Mouse (Mus musculus): ENCODE measurements around the gene Otud3. TPM values are rescaled to one million over a fixed set of nuclear protein-coding genes. Genes with fewer than 3 reads are reported as not detected.

Otud3 gene
- polyA plus RNA-seq, 1 experiment, result 74.6 TPM

GRCm38 (mm10) chr4:138941401-138941800 lies 27.7 kb upstream of the Otud3 start:
- TF ChIP-seq POLR2A (IDR thresholded peaks at IDR 0.05; ENCODE audit: control insufficient read depth, low read depth, low read length), result no peak
- no peak for TF ChIP-seq CTCF (IDR thresholded peaks at IDR 0.05; ENCODE audit: control insufficient read depth, insufficient read depth, insufficient replicate concordance, low read depth, low read length)

GRCm38 (mm10) chr4:138939481-138939880 lies 25.7 kb upstream of the Otud3 start:
- Histone ChIP-seq H3K4me3 (ENCODE audit: control insufficient read depth, low read depth, low read length) (no peak overlapping the region), H3K4me1 (ENCODE audit: control insufficient read depth, insufficient read depth, low read length) (peaks cover 2% of the 10 kb centered on the region), H3K27me3 (ENCODE audit: control insufficient read depth, insufficient read depth, low read length) (no peaks in the 10 kb centered on the region), H3K27ac (ENCODE audit: control insufficient read depth, insufficient read depth, low read depth, low read length) (no peak overlapping the region), H3K36me3 (ENCODE audit: control insufficient read depth, insufficient read depth, low read length) (no peaks in the 10 kb centered on the region)
- TF ChIP-seq POLR2A (IDR thresholded peaks at IDR 0.05; ENCODE audit: control insufficient read depth, low read depth, low read length), result no peak
- no peak for TF ChIP-seq CTCF (IDR thresholded peaks at IDR 0.05; ENCODE audit: control insufficient read depth, insufficient read depth, insufficient replicate concordance, low read depth, low read length)

More at GRCm38 (mm10) chr4:138941401-138941800, 27.7 kb upstream of the Otud3 start:
- Histone ChIP-seq H3K27me3 (ENCODE audit: control insufficient read depth, insufficient read depth, low read length) (no peaks in the 10 kb centered on the region), H3K4me3 (ENCODE audit: control insufficient read depth, low read depth, low read length) (no peak overlapping the region), H3K4me1 (ENCODE audit: control insufficient read depth, insufficient read depth, low read length) (peaks cover 5% of the 10 kb centered on the region), H3K27ac (ENCODE audit: control insufficient read depth, insufficient read depth, low read depth, low read length) (no peak overlapping the region), H3K36me3 (ENCODE audit: control insufficient read depth, insufficient read depth, low read length) (no peaks in the 10 kb centered on the region)

DNA sequence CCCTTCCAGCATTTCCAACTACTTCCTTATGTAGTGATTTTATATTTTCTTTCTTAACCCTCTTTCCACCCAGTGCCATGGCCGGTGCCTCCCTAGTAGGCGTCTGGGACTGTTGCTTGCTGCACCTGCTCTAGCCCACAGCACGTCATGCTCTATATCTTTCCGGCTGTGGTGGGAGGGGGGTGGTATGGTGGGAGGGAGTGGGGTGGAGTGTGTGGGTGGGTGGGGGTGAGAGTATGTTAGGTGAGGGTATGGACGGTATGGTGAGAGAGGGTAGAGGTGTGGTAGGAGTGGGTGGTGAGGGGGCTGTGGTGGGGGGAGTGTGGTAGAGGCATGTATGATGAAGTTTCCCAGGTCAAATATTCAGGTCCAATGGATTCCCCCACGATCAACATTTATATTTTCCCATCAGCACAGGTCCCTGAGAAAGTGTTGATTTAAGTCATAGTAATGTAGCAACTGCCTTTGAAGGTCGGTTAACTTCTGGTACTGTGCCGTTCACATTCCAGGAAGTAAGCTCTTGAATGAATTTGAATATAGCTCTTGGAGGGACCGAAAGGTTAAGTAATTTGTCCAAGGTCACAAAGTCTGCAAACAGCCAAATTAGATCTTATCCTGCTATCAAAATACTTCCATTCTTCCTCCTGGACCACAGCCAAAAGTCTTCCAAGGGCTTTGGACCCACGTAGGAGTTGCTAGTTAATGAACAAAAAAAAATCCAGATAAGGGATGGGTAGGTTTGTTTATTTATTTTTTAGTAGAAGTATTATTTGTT lies 24.9 kb upstream of the Otud3 start:
- Histone ChIP-seq H3K4me1 (ENCODE audit: control insufficient read depth, insufficient read depth, low read length) (no peaks in the 10 kb centered on the region), H3K4me3 (ENCODE audit: control insufficient read depth, low read depth, low read length) (no peak overlapping the region), H3K36me3 (ENCODE audit: control insufficient read depth, insufficient read depth, low read length) (no peaks in the 10 kb centered on the region), H3K27ac (ENCODE audit: control insufficient read depth, insufficient read depth, low read depth, low read length) (no peak overlapping the region), H3K27me3 (ENCODE audit: control insufficient read depth, insufficient read depth, low read length) (no peaks in the 10 kb centered on the region)
- TF ChIP-seq POLR2A (IDR thresholded peaks at IDR 0.05; ENCODE audit: control insufficient read depth, low read depth, low read length) (no peak), CTCF (IDR thresholded peaks at IDR 0.05; ENCODE audit: control insufficient read depth, insufficient read depth, insufficient replicate concordance, low read depth, low read length) (no peak)

GRCm38 (mm10) chr4:138934456-138935145 lies 20.9 kb upstream of the Otud3 start:
- Histone ChIP-seq H3K36me3 (ENCODE audit: control insufficient read depth, insufficient read depth, low read length) (no peaks in the 10 kb centered on the region), H3K27me3 (ENCODE audit: control insufficient read depth, insufficient read depth, low read length) (no peaks in the 10 kb centered on the region), H3K27ac (ENCODE audit: control insufficient read depth, insufficient read depth, low read depth, low read length) (no peak overlapping the region), H3K4me1 (ENCODE audit: control insufficient read depth, insufficient read depth, low read length) (no peaks in the 10 kb centered on the region), H3K4me3 (ENCODE audit: control insufficient read depth, low read depth, low read length) (no peak overlapping the region)
- TF ChIP-seq POLR2A (IDR thresholded peaks at IDR 0.05; ENCODE audit: control insufficient read depth, low read depth, low read length) (no peak), CTCF (IDR thresholded peaks at IDR 0.05; ENCODE audit: control insufficient read depth, insufficient read depth, insufficient replicate concordance, low read depth, low read length) (no peak)

- Histone ChIP-seq H3K27ac (ENCODE audit: control insufficient read depth, insufficient read depth, low read depth, low read length) (no peak overlapping the region), H3K36me3 (ENCODE audit: control insufficient read depth, insufficient read depth, low read length) (no peaks in the 10 kb centered on the region), H3K4me1 (ENCODE audit: control insufficient read depth, insufficient read depth, low read length) (no peaks in the 10 kb centered on the region), H3K27me3 (ENCODE audit: control insufficient read depth, insufficient read depth, low read length) (no peaks in the 10 kb centered on the region), H3K4me3 (ENCODE audit: control insufficient read depth, low read depth, low read length) (no peak overlapping the region)
- TF ChIP-seq POLR2A (IDR thresholded peaks at IDR 0.05; ENCODE audit: control insufficient read depth, low read depth, low read length) (no peak), CTCF (IDR thresholded peaks at IDR 0.05; ENCODE audit: control insufficient read depth, insufficient read depth, insufficient replicate concordance, low read depth, low read length) (no peak)
These were observed 20.1 kb upstream of the Otud3 start for GRCm38 (mm10) chr4:138933862-138934261.

GRCm38 (mm10) chr4:138925561-138925960 lies 11.8 kb upstream of the Otud3 start:
- Histone ChIP-seq H3K27me3 (ENCODE audit: control insufficient read depth, insufficient read depth, low read length) (no peaks in the 10 kb centered on the region), H3K4me1 (ENCODE audit: control insufficient read depth, insufficient read depth, low read length) (no peaks in the 10 kb centered on the region; the same call in 1 of the 2 replicates), H3K4me3 (ENCODE audit: control insufficient read depth, low read depth, low read length) (no peak overlapping the region), H3K27ac (ENCODE audit: control insufficient read depth, insufficient read depth, low read depth, low read length) (no peak overlapping the region), H3K36me3 (ENCODE audit: control insufficient read depth, insufficient read depth, low read length) (no peaks in the 10 kb centered on the region)
- no peak for TF ChIP-seq POLR2A (IDR thresholded peaks at IDR 0.05; ENCODE audit: control insufficient read depth, low read depth, low read length)
- TF ChIP-seq CTCF (IDR thresholded peaks at IDR 0.05; ENCODE audit: control insufficient read depth, insufficient read depth, insufficient replicate concordance, low read depth, low read length), result no peak

DNA sequence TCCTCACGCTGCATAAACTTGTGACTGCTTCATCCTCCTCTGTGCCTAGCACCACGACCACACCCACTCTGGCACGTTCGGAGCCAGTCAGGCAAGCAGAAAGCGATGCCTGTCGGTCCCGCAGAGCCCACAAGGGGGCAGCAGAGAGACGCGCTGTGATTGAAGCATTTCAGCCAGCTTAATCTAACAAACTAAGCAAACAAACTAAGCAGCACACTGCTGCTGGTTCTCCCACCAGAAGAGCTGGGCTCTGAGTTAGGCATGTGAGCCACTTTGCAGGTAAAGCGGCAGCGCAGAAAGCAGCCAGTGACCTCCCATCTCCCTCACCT lies 8.3 kb upstream of the Otud3 start:
- Histone ChIP-seq H3K4me1 (ENCODE audit: control insufficient read depth, insufficient read depth, low read length) (no peaks in the 10 kb centered on the region; the same call in 1 of the 2 replicates), H3K27ac (ENCODE audit: control insufficient read depth, insufficient read depth, low read depth, low read length) (no peak overlapping the region), H3K27me3 (ENCODE audit: control insufficient read depth, insufficient read depth, low read length) (no peaks in the 10 kb centered on the region), H3K36me3 (ENCODE audit: control insufficient read depth, insufficient read depth, low read length) (no peaks in the 10 kb centered on the region), H3K4me3 (ENCODE audit: control insufficient read depth, low read depth, low read length) (no peak overlapping the region)
- TF ChIP-seq POLR2A (IDR thresholded peaks at IDR 0.05; ENCODE audit: control insufficient read depth, low read depth, low read length) (no peak), CTCF (IDR thresholded peaks at IDR 0.05; ENCODE audit: control insufficient read depth, insufficient read depth, insufficient replicate concordance, low read depth, low read length) (peak; percentile 100)

All from testis, adult 2 months (tissue).